Mouse (Mus musculus): ENCODE measurements around the gene Tenm2.

Gene Tenm2

DNA sequence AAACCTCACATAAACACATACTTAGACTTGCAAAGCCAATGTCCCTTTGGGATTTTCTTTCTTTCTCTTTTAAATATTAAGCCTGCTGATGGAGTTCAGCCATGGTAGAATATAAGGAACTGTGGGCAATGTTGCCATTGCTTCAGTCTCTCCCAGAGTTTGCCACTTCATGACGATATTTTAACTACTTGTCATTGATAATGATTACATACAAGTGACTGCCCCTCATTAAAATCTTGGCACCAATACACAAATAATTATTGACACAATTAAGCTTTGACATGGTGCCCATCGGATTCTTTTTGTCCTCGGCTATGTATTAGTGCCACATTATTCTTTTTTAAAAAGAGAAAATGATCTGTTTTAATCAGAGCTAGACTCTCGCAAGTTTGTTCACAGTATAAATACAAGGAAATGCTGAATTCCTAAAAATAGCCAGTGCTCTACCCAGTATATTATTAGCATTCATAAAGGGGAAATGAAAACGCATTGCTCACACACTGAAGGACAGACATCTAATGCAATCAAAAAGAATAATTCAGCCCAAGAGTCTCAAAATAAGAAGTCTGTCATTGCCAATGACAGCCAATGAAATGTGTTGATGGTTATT is 158.7 kb downstream of the Tenm2 start:
- DNase-seq: no peak

DNA sequence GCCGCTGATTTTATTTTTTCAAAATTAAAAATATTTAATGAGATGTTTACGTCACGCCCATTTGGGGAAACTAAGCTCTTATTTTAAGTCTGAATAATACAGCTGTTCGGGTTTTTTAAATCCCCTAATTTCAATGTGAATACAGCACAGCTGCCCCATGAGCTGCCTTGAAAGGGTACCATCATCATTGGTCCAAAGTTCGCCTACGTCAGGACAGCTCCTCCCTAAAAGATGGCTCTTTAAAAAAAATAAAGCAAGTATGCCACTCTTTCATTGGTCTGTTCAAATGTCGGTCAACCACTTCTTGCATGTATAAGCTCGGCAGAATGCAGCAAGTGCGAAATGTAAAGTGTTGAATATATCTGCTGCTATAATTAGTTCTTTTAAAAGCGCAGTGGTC is 160.4 kb downstream of the Tenm2 start:
- DNase-seq: no peak

DNA sequence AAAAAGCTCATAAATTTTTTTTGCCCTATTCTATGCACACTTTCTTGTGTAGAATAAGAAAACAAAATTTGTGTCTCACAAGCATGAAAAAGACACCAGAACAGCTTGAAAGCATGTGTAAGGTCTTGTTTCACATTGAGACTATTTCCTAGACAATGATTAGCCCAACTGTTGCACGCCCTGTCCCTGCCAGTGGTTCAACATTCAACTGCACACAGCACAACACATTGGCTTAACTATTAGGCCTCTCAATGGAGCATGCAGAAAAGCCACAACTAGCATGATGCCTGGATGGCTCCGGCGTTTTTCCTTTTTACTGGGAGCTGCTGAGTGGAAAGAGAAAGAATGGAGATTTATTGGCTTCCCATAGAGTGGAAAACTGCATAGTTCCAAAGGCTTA is 170.3 kb downstream of the Tenm2 start:
- no peak for DNase-seq

DNA sequence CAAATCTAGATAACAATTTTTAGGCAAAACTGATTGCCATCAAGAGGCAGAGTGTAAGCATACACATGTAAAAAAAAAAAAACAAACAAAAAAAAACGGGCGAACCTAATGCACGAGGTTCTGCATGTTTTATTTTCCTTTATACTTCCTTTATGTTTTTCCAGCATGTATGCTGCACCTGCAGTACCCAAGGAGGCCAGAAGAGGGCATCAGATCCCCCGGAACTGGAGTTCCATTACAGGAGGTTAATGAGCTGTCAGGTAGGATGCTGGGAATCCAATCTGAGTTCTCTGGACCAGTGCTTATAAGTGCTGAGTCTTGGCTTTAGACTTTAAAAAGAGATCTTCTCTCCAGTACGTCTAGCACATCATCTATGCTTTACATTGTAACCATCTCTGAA is 189.1 kb downstream of the Tenm2 start:
- no peak for DNase-seq

DNA sequence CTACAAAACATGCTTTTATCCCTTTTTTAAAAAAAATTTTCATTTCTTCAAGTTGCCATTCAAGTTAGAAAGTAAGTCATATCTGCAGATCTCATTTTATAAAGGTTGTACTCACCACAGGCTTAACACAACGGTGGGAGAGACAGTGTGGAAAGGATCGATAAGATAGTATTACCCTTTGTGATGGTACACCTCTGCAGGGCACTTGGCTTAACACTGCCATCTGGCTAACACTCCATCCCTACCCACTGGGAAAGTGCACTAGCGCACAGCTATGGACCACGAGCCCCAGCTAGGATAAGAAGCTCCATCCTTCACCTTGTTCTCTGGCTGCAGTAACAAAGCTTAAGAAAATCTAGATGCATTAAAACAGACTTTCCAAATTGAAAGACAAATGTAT is 194.5 kb downstream of the Tenm2 start:
- DNase-seq: no peak

DNA sequence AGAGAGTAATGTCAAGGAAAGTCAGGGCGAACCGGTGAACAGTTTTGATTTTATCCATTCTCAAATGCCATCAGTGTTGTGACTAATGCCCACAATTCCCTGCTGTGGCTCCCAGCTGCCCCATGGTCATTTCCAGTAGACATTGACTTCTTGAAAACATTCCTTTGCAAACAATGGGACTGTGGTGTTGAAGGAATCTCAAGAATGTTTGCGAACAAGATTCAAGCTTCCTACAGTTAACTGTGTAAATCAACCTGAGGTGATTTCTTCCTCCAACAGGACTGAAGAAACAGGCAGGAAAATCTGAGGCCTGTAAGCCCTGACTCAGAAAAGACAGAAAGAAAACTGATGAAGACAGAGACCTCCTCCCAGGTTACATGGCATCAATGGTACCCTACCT is 196.5 kb downstream of the Tenm2 start:
- no peak for DNase-seq

DNA sequence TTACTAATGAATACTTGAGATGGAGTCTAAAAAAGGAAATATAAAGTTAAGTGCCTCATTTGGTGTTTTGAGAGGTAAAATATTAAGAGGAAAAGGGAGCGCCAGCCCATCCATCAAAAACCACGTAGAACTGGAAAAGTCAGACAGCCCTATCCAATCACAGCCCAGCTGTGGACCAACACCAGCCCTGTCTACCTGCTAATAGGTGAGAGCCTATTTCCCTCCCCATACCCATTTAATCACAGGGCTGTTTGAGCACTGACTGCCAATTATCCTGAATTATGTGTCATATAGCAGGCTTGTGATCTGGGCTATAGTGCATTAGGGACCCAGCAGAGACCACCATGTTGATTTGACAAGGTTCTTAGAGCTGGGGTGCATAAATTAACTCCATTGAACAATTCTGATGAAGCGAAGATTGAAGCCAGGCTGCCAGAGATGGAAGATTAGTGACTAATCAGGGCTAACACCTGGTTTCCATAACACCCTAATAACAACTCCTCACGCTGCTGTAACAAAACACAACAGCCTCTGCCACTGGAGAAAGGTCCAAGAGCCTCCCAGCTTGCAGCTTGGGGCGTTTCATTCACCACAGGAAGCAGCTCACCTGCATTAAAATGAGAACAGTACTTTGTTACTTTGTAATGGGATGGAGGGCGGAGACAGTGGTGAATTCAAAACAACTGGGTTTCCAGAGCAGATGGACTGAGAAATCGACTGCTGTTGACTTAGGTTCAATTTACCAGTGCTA is 204.3 kb downstream of the Tenm2 start:
- DNase-seq: no peak

DNA sequence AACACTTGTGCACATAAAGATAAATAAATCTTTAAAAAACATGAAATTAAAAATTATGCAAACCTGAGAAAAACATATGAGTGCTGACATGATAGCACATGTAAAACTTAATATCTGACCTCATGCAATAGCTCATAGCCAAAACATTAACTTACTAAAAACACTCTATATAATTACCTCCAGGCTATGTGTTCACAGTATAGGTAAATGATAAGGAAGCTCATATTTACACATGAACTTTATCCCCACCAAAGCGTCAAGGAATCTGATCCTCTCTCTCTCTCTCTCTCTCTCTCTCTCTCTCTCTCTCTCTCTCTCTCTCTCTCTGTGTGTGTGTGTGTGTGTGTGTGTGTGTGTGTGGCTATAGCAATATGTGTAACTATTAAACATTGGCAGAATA is 223.9 kb downstream of the Tenm2 start:
- DNase-seq: no peak

DNA sequence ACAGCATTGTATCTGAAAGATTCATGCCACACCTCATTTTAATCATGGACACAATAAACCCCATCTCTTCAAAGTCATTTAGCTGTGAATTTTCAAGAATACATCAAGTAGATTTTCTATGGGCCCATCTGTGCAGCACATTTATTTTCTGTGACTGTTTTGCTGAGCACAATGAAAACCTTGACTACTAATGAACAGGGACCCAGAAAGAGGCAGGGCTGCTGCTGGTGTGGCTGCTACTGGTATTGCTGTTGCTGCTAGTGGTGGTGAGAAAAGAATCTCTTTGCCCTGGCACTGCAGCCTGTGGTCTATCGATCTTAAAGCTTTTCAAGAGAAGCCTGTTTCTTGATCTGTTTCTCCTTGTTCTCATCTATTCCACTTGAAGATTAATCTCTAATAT is 226.5 kb downstream of the Tenm2 start:
- DNase-seq: no peak

DNA sequence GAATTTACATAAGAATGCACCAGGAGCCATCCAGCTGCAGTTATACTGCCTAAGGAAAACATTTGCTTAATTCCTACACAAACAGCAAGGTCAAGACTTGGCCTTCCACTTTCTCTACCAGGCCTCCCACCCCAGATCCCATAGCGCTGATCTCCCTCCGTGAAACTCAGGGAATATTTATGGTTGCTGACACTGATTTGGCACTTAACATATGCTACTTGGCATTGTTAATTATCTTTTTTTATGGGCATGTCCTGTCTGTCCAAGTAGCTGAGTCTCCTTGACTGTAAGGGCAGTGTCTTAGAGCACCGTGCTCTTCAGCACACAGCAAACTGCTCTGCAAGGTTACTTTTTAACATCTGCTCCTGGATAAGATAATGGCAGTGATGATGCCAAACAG is 238.1 kb downstream of the Tenm2 start:
- DNase-seq: no peak

DNA sequence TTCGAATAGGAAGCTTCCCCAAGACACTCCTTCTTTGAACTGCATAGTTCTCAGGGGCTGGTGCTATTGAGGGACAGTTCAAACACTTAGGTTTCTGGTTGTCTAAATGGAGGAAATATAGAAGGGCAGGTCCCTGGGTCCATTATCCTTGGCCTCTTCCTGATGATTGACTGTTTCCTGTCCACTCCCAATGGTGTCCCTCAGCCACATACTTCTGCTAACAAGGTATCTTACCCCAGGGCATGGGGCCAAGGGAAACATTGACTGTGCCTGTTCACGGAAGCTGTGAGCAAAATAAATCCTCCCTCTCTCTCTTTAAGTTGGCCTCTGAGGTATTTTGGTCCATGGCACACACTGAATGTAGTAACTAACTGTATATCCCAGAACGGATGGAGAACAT is 244.9 kb downstream of the Tenm2 start:
- DNase-seq: no peak

DNA sequence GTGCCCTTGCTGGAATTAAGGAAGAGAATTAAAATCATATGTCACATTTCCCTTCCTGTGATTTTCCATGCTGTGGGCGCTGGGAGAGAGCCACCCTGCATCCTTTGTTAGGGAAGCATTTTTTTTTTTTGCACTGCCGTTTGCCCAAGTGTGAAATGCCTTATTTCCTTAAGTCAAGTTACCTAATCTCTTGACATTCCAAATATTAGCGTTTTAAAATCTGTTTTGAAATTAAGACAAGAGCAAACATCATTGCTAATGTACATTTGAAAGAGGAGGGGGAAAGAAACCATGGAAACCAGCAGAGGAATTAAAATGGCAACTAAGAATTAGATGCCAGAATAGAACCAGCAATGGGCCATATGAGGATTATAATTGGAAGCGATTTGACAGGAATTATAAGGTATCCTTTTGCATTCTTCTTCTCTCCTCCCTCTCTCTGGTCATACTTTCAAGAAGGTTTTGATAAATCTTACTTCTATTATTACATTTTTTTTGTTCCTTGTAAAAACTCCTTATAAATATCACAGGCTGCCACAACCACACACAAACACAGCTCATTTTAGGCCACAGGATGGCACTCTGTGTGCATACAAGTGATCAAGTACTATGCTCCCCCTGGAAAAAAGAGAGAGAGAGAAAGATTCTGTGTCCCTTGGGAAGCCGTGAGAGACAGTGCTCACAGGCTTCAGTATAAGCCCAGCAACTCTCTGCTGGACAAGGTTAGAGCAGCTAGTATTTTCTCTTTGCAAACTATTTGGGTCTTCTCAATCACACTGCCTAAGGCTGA is 246.8 kb downstream of the Tenm2 start:
- DNase-seq: no peak

DNA sequence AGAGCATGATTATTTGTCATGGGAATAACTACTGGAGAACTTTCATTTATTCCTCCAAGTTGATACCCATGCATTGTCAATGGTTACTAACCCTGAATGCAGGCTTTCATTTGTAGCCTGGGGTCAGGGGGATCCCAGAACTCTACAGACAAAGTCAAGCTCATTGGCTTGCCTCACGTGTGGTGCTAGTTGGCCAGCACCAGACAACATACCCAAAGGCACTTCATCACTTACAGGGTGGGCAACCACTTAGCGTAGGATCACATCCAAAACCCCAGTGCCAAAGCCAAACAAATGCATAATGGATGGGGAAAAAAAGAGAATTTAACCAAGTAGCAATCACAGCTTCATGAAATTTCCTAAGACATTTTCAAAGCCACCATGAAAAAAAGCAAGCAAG is 261.6 kb downstream of the Tenm2 start:
- no peak for DNase-seq

DNA sequence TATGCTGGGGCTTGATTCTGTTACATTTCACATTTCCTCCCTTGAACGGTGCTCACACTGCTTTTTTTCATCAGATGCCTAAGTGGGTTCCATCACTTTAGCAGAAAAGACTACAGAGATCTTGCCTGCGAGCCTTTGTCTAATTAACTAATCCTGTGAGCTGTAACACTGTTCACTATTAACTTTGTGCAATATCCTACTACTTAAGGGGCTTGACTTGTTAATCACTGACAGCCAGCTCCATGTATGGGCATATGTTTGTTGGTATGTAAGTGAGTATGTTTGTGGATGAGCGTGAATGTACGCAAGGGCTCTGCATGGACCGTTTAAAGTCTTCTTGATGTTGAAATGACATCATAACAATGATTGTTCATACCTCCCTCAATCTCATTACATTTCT is 277.7 kb downstream of the Tenm2 start:
- DNase-seq: no peak

DNA sequence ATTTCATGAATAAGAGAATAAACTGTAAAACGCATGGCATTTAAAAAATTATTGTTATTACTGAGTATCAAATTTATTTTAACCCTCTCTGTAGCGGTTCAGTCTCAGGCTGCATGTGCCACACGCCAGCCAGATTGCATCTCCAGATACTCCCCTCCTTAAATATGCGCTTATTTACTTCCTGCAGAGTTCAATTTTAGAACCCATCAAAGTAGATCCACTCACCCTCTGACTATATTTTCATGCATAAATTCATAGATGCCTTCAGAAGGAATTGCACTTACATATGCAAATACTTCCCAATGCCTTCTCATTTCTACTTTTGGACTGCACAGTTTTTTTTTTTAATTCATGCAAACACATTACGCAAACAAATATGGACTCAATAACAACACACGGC is 294.3 kb downstream of the Tenm2 start:
- DNase-seq: no peak

DNA sequence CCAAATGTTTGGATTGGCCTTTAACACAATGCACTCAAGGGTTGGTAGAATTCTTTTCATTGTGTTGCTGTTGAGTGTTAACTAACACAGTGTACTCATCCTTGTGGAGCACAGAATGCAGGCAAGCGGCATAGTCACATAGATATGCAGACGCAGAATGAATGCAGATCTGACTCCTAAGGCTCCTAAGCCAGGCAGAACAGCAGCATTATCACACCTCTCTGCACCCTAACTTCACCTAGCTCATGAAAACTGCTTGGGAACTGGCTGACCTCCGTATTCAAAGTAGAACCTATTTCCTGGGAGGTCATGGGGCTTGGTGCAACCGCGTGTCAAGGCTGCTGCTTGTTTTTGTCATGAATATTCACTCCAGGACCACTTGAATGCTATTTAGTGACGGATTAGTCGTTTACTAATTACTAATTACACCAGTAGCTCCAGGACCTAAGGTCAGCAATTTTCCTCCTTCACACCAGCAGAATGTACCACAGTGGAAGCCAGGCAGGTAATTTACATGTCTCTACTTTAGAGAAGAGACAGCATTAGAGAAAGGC is 295.1 kb downstream of the Tenm2 start:
- no peak for DNase-seq

DNA sequence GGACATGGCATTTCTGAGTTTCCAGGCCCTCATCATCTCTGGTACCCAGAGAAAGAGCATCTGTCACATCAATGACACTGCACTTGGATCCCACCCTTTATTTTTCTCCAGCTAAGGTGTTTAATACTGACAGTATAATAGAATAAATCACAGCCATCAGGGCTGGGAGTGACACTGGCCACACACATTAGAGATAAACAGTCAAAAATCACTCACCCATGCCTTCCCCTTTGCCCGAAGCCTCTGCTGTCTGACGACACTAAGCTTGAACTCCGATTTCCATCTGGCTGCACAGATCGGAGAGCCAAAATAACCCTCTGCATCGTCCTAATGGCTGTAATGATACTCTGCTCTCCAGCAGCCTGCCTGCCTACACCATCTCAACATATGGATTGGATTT is 305.9 kb downstream of the Tenm2 start:
- no peak for DNase-seq

DNA sequence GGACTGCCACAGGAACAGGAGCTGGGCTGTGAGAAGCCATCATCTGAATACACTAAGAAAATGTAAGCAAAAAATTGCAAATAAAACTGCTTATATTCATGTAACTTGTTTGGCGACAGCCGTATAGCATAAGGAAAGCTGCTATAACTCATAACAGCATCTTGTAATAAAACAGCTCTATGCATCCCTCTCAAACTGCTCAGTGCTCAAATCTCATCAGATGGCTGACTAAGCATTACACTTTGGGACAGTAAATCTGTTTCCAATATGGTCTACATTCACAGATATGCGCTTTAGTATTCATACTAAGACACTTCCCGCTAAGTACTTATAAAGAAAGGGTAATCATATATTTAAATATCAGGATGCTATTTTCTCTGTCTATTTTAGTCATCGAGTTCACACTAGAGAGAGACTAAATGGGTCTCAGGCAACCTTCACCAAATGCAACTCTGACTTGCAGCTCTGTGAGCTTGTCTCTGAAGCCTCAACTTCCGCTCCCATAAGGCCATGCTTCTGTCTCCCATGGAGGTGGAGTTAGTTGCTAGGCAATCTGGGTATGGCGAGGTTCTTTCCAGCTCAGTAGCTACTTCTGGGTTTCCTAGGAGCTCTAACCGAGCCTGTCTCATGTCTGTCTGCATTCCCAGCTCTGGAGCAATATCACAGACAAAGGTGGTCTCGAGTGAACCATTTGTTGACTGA is 308.9 kb downstream of the Tenm2 start:
- DNase-seq: no peak

DNA sequence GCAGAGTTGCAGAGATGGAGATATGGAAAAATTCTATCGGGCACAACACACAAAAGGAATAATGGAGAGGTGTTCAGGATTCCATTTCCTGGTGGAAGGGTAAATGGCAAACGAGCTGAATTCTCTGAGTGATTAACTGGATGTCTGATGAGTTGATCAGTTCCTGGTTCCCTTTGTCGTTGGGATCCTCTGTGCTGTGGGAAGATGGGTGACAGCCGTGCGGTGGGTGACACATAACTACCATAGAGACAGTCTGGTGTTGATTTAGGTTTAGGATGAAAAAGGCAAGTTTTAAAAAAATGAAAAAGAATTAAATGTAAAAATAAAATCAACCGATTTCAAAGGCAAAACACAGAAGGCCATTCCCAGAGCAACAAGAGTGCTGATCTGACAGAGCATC is 316.5 kb downstream of the Tenm2 start:
- DNase-seq: no peak

DNA sequence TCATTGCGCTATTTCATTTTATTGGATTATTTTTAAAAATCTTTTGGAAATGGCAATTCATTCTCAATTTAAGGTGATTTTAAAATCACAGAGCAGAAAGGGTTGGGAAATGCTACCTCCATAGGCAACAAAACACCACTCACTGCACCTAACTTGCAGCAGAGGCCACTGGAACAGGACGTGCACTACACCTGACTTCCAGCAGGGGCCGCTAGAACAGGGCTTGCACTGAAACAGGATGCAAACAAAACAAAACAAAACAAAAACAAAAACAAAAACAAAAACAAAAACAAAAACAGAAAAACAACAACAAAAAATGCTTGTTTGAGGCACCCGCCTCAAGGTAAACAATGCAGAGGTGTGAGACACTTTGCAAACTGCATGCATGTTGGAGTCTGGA is 324.4 kb downstream of the Tenm2 start:
- no peak for DNase-seq

DNA sequence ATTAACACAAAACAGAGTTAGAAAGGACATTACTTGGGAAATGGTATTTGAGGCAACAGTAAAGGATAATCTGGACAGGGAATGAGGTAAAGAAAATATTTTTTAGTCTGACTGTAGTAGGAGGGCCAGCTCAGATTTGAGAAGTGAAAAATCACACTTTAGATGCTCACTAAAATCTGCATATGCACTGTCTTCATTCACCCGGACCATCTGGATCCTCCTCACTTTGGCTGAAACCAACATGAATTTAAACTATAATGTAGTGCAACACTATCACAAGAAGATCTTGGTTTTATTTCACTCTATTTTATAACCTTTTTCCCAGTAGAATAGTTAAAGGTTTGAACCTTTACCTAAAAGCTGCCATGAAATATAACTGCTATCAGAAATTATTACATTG is 326.7 kb downstream of the Tenm2 start:
- no peak for DNase-seq

DNA sequence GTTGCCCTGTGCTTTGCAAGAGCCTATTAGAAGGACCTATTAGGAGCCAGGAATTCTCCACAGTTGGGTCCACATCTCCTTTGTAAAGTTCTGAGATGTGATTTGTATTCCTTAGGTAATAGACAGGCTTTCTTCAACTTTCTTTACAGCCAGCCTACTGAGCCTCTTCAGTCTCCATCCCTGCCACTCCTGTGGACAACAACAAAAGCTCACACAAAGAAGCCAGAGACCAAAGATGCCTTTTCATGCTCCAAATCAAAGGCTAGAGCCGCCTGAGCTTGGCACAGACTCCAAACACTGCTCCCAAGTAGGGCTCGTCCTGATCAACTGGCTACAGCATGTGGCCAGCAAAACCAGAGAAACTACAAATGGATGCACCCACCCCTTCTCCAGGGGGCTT is 333.5 kb downstream of the Tenm2 start:
- DNase-seq: no peak

DNA sequence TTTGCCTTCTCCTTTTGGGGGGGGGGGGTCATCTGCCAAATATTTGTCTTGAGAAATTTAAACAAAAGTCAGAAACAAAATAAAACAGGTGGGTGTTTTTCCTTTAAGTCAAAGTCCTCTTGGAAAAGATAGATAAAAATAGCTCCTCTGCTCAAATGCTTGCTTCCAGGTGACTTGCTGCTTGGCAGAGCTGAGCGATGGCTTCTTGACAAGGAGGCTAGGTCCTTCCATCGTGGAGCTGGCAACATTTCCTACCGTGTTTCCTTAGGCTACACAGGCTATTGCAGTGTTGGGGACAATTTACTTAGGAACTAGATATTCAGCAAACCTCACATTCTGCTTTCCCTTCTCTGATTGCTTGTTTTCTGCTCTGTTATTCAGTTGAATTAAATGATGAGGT is 342.7 kb downstream of the Tenm2 start:
- DNase-seq: no peak
